Mouse (Mus musculus): ENCODE measurements around the gene Prdm11.

The Prdm11 gene

GRCm38 (mm10) chr2:92933379-92933778, 112.6 kb downstream of the Prdm11 start:
- DNase-seq (ENCODE audit: low spot score in 2 of 2) = no peak

- DNase-seq (ENCODE audit: low spot score in 2 of 2) = no peak
Measured at GRCm38 (mm10) chr2:92931061-92931460, 114.9 kb downstream of the Prdm11 start.

- DNase-seq (ENCODE audit: low spot score in 2 of 2) = no peak
Measured at GRCm38 (mm10) chr2:92929696-92930095, 116.3 kb downstream of the Prdm11 start.

GRCm38 (mm10) chr2:92924677-92925259, 121.2 kb downstream of the Prdm11 start:
- DNase-seq (ENCODE audit: low spot score in 2 of 2) = no peak

GRCm38 (mm10) chr2:92920709-92921108, 125.3 kb downstream of the Prdm11 start:
- no peak for DNase-seq (ENCODE audit: low spot score in 2 of 2)

GRCm38 (mm10) chr2:92917405-92918142, 128.4 kb downstream of the Prdm11 start:
- no peak for DNase-seq (ENCODE audit: low spot score in 2 of 2)

GRCm38 (mm10) chr2:92915659-92916631, 130.0 kb downstream of the Prdm11 start:
- DNase-seq (ENCODE audit: low spot score in 2 of 2) = no peak

Measured in urinary bladder, postnatal 36 days (tissue).